Mouse (Mus musculus) MEL (cell line): ENCODE data around the gene Zfand2a.

ENCODE experiments used
- CHD1 ChIP-seq: IDR thresholded peaks from 2 replicates; pipeline ENCODE4 v1.6.1; 2012; ENCODE audit warnings: low read depth, mild to moderate bottlenecking, inconsistent platforms, low read length, improper control_type of control experiment
- CHD2 ChIP-seq: IDR thresholded peaks from 2 replicates; pipeline ENCODE4 v1.6.1; 2011; ENCODE audit warnings: low read length, improper control_type of control experiment
- E2F4 ChIP-seq: IDR thresholded peaks from 2 replicates; pipeline ENCODE4 v1.6.1; 2011; ENCODE audit warnings: low read depth, low read length, improper control_type of control experiment, borderline replicate concordance
- ELF1 ChIP-seq: IDR thresholded peaks from 2 replicates; pipeline ENCODE4 v1.6.1; 2014; ENCODE audit warnings: low read depth, mild to moderate bottlenecking, inconsistent platforms, low read length, improper control_type of control experiment, moderate library complexity
- EP300 ChIP-seq, 2 experiments: IDR thresholded peaks; 2 replicates each; pipeline ENCODE4 v1.6.1; 2011; ENCODE audit warnings: improper control_type of control experiment in 2 of 2, low read length in 2 of 2, low read depth in 1 of 2, mild to moderate bottlenecking in 1 of 2
- ETS1 ChIP-seq: IDR thresholded peaks from 2 replicates; pipeline ENCODE4 v1.6.1; 2012; ENCODE audit warnings: low read depth, mild to moderate bottlenecking, inconsistent platforms, low read length, improper control_type of control experiment, moderate library complexity
- GABPA ChIP-seq: IDR thresholded peaks from 2 replicates; pipeline ENCODE4 v1.6.1; 2012; ENCODE audit warnings: low read depth, mild to moderate bottlenecking, inconsistent platforms, low read length, improper control_type of control experiment, moderate library complexity
- GATA1 ChIP-seq: IDR thresholded peaks from 2 replicates; pipeline ENCODE4 v1.6.1; 2011; ENCODE audit warnings: low read depth, low read length, improper control_type of control experiment
- NRF1 ChIP-seq: IDR thresholded peaks from 2 replicates; pipeline ENCODE4 v1.6.1; 2014; ENCODE audit warnings: low read depth, mild to moderate bottlenecking, inconsistent platforms, low read length, improper control_type of control experiment, moderate library complexity; ENCODE audit not compliant: poor library complexity, insufficient read depth, severe bottlenecking
- POLR2A ChIP-seq, 2 experiments: IDR thresholded peaks; 2 replicates each; pipeline ENCODE4 v1.6.1; 2011 to 2012; ENCODE audit warnings: low read length in 2 of 2, mild to moderate bottlenecking in 2 of 2, control low read depth in 1 of 2, improper control_type of control experiment in 1 of 2, low read depth in 1 of 2, moderate library complexity in 1 of 2; ENCODE audit not compliant: control insufficient read depth in 1 of 2, insufficient read depth in 1 of 2, poor library complexity in 1 of 2
- POLR2AphosphoS5 ChIP-seq: IDR thresholded peaks from 2 replicates; pipeline ENCODE4 v1.6.1; 2012; ENCODE audit warnings: low read depth, borderline replicate concordance, mild to moderate bottlenecking, inconsistent platforms, low read length, moderate library complexity, mixed read lengths
- TCF12 ChIP-seq: IDR thresholded peaks from 2 replicates; pipeline ENCODE4 v1.6.1; 2014; ENCODE audit warnings: low read depth, mild to moderate bottlenecking, inconsistent platforms, low read length, improper control_type of control experiment, moderate library complexity
- USF1 ChIP-seq: IDR thresholded peaks from 2 replicates; pipeline ENCODE4 v1.6.1; 2014; ENCODE audit warnings: low read depth, mild to moderate bottlenecking, inconsistent platforms, low read length, improper control_type of control experiment, moderate library complexity
- ZMIZ1 ChIP-seq: IDR thresholded peaks from 2 replicates; pipeline ENCODE4 v1.6.1; 2012; ENCODE audit warnings: low read depth, mild to moderate bottlenecking, inconsistent platforms, low read length, improper control_type of control experiment, moderate library complexity

DNA sequence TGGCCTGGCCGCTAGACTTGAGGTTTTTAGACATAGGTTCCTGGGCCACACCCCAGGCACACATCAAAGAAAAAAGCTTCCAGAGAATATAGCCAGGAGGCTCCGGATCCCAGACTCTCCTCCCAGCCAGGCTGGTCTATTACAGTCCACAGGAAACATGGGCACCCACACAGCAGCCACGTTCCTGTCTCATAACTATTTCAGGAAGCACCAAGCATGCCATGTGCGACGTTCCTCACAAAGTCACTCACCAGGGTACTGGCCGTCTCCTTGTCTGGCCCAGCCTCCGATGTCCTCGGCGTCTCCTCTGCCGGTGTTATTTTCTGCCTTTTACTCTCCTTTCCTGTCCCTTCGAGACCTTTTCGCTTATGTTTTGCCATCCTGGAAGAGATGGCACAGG is 29.2 kb downstream of the Zfand2a start:
- no peak for TF ChIP-seq USF1
- no peak for TF ChIP-seq POLR2A (IDR thresholded peaks at IDR 0.05; ENCODE audit: control insufficient read depth in 1 of 2, insufficient read depth in 1 of 2, low read depth in 1 of 2, low read length in 2 of 2, poor library complexity in 1 of 2)
- TF ChIP-seq CHD2: no peak
- no peak for TF ChIP-seq ZMIZ1
- no peak for TF ChIP-seq ELF1
- TF ChIP-seq GABPA: no peak
- TF ChIP-seq EP300 (IDR thresholded peaks at IDR 0.05; ENCODE audit: low read depth in 1 of 2, low read length in 2 of 2): no peak
- no peak for TF ChIP-seq NRF1
- TF ChIP-seq CHD1: no peak
- TF ChIP-seq TCF12: no peak
- TF ChIP-seq E2F4: no peak
- TF ChIP-seq ETS1: no peak
- TF ChIP-seq GATA1: no peak
- no peak for TF ChIP-seq POLR2AphosphoS5
